Mouse (Mus musculus) ES-CJ7 (cell line): ENCODE measurements around the gene Zfp777.

Experiments
- DNase-seq: peaks from one replicate; pipeline ENCODE4 v3.0.0; 2011; ENCODE audit warnings: low read depth, low spot score

Zfp777 gene

DNA sequence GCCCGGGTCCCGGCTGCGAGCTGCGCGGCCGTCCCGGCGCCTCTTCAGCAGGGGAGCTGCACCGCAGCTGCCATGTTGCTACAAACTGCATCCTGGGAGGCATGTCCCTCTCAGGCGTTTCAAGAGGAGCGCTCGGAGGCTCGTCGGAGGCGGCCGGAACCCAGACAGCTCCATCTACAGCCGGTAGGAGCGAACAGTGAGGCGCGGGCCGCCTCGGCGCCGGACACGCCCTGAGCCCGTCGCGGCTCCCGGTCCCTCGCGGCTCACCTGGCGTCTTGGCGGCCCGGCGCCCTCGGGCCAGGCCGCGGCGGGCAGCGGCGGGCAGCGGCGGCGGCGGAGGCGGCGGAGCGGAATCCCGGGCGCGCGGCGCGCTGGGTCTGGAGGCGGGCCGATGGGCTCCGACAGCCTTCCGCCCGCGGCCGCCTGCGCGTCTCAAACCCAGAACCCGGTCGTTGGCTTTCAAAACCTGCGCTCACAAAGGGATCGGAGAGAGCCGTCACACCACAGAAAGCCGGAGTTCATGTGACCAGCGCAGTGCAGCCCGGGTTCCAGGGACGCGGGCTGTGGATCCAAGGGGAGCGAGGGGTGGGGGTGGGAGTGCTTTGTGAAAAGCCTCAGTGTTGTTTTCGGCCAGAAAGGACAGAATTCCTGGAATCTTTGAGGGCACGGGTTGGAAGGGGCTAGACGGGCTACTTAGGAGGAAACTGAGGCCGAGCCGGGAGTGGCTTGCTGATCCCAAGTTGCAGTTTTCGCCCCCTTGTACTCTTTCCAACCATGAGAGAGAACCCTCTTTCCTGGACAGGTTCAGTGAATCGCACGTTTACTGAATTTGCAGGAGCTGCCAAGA, at the start of gene Zfp777:
Gene Zfp777 (minus strand): TSS at position 486 of the 847 bp plus-strand sequence.
- DNase-seq, result peak; percentile 86

DNA sequence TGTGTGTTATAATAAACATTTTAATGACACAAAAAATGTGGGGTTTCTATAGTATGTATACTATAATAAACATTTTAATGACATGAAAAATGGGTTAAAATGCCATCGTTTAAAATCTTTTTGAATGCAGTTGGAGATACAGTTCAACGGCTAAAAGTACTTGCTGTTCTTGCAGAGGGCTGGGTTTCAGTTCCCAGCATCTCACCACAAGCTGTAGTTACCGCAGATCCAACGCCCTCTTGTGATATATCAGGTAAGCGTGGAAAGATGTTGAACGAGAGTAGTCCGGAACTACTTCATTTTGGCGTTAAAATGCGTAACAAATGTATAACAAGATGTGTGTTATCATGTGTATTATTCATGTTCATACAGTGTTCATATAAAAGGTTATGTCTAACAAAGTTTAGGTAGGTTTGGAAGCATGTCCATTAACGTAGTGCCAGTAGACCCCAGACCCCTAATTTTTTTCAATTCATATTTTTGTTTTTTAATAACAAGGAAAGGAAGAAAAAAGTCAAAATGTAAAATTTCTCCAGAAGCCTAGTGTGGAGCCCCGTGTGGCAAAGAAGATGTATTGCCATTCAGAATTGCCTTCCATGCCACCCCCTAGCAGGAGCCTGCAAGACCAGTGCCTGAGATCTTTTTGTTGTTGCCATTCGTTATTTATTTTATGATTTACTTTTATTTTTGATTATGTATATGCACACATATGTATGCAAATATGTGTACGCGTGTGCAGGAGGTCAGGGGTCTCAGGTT, 38.4 kb upstream of the Zfp777 start:
- DNase-seq, result peak; percentile 57

DNA sequence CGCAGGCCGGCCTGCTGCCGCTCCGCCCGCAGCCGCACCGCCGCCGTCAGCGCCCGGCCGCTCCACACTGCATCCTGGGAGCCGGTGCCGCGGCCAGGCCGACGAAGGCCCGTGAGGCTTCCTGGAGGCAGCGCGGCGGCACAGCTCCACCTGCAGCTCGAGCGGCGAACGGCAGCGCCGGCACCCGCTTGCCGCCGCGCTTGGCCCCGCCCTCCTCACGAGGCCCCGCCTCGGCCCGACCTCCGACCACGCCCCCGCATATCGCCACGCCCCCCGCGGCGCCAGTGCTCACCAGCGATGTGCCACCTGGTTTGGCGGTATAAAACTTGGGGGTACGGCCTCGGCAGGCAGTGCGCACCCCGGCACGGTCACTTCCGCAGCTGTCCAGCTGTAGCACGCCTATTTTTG, 37.8 kb upstream of the Zfp777 start, which contains the start of gene Zfp746:
Gene Zfp746 (minus strand): TSS at position 123 of the 408 bp plus-strand sequence.
- peak; percentile 86 for DNase-seq

- peak; percentile 52 for DNase-seq
Observed at GRCm38 (mm10) chr6:48085521-48086404, 37.1 kb upstream of the Zfp777 start.

- no peak for DNase-seq
Observed at GRCm38 (mm10) chr6:48083733-48084191, 35.1 kb upstream of the Zfp777 start.

DNA sequence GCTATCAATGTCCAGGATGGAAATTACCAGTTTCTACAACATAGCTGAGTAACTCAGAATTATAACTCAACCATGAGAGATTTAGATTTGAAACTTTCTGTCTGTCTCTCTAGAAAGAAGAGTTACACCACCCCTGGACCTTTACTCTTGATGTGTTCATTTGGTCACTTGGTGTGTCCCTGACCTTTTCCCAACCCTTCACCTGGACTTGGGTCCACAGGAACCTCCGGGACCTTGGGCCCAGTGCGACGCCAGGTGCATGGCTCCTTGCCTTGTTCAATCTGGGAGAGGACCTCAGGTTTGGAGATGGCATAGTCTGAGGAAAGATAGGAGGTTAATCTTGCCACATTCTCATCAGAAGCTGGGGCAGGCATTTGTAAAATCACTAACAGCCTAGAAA, 33.2 kb upstream of the Zfp777 start:
- DNase-seq, result no peak

DNA sequence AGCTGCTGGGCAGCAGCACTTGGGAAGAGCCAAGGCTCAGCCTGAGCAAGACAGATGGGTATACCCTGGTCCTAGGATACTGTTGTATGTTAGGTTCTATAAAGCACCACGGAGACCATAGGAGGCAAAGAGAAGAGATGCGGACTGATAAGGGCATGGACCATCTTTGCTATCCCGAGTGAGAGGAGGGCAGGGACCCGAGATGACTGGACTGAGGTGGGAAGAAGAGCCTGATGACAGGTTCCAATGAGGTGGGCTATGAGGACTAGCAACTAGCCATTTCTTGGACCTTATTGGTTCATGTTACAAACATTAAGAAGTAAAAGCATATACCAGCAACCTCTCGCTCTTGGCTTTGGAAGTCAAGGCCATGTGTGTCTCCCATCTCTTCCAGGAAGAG, 32.3 kb upstream of the Zfp777 start:
- DNase-seq, result no peak

GRCm38 (mm10) chr6:48073316-48073715, 24.6 kb upstream of the Zfp777 start:
- DNase-seq, result no peak

DNA sequence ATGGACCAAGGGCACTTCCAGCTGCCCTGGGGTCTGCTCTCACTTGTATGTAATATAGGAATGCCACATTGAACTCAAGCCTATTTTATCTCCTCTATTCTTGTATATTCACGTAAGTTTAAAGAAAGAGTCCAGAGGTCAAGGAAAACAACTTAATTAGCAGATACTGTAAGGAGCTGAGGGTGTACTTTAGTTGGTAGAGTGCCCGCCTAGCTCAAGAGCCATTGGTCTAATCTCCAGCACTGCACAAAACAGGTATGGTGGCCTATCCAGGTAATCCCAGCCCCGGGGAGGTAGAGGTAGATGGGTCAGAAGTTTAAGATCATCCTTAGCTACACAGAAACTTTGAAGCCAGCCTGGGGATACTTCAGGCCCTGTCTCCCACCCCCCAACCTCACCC, 18.8 kb upstream of the Zfp777 start:
- no peak for DNase-seq

DNA sequence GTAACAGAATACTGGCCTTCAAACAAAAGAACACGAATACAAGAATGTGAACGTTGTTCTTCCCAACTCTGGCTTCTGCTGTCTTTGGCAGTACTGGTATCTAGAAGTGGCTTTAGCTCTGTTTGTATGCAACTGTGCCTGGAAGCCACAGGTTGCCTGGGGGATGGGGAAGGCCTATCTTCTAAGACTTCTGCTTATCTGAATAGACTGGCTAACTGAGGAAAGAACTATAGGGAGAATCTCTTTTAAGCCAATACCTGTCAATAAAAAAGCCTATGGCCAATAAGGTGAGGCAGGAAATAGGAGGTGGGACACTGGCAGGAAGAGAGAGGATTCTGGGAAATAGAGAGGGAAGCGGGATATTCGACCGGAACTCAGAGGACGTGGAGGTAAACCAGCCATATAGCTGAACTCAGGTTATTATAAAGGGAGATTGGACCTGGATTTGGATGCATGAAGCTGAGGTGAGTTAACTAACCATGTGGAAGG, 16.9 kb upstream of the Zfp777 start:
- DNase-seq, result peak; percentile 30

GRCm38 (mm10) chr6:48064451-48064850, 15.7 kb upstream of the Zfp777 start:
- DNase-seq, result peak; percentile 27

- peak; percentile 46 for DNase-seq
Observed at GRCm38 (mm10) chr6:48063940-48064339, 15.2 kb upstream of the Zfp777 start.

GRCm38 (mm10) chr6:48060895-48061294, 12.2 kb upstream of the Zfp777 start:
- DNase-seq, result no peak

GRCm38 (mm10) chr6:48060421-48060820, 11.7 kb upstream of the Zfp777 start:
- no peak for DNase-seq

- no peak for DNase-seq
Observed at GRCm38 (mm10) chr6:48052136-48052535, 3.4 kb upstream of the Zfp777 start.

DNA sequence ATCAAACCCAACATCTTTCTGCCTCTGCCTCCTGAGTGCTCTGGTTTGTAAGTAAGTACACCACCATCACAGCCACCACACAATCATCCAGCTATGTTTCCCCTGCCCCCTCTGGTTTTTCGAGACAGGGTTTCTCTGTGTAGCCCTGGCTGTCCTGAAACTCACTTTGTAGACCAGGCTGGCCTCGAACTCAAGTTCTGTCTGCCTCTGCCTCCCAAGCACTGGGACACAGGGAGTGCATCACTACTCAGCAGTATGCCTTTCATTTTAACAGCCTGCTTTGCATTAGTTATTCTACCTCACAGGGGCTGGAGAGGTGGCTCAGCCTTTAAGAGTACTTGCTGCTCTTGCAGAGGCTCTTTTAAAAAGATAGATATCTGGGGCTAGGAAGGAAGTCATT, 3.0 kb upstream of the Zfp777 start:
- DNase-seq, result no peak

GRCm38 (mm10) chr6:48049273-48050065, 758 bp upstream of the Zfp777 start:
- DNase-seq, result no peak

DNA sequence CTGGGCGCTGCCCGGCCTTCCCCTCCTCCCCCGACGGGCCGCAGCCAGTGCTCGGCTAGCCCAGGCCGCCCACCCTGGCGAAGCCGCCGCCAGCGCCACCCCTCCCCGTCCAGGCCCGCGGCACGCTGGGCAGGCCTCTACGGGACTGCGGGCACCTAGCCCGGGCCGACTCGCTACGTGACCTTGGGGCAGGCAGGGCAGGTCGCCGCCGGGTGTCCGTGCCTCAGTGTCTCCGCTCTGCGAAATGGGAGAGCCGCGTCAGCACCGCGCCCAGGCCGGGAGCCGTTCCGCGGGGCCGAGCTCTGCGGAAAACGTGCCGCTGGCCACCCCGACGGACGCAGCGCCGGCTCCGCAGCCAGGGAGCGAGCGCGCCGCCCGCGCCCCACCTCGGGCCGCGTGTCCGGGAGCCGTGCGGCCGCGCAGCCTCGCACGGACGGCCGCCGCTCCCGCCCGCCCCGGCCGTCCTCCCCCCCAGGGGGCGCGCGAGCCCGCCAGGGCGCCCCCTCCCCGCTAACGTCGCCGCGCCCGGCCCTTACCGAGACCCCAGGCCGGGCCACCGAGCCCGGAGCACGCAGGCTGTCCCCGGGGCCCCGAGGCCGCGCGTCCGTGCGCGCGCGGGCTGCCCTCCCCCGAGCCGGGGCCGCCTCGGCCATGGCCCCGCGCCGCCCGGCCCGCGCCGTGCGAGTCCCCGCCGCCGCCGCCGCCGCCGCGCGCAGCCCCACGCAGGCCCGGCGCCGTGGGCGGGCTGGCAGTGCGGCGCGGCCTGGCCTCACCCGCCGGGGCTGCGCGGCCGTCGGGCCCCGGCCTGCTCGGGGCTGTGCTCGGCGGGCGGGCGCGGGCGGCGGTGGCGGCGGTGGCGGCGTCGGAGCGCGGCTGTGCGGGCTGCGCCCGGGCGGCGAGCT, 1.0 kb downstream of the Zfp777 start:
- DNase-seq, result peak; percentile 24

DNA sequence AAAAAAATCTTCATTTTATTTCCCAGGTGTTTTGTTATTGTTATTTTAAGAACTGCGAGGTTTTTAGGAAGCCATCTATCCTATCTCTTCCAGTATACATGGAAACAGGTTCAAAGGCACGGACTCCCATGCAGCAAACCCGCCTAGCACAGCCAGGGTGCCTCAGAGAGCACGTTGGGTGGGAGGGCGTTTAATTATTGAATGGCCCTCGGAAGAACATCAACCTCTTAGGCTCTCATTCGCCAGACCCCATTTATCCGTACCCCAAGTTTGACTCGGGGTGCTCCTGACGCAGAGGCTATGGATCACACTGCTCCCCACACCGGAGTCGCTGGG, 1.6 kb downstream of the Zfp777 start:
- DNase-seq, result peak; percentile 40

- peak; percentile 84 for DNase-seq
Observed at GRCm38 (mm10) chr6:48032661-48033060, 16.1 kb downstream of the Zfp777 start.
